Mouse (Mus musculus) embryonic facial prominence, embryonic 14.5 days (tissue): Measurements from ENCODE around the gene Rgs7. TPM values are rescaled to one million over a fixed set of nuclear protein-coding genes. Genes with fewer than 3 reads are reported as not detected.

Experiments used
- ATAC-seq: fragments of 200-750 bp; cut with Nextera tagmentation; 2 replicates; pipeline ENCODE4 v1.8.0; 2017; ENCODE audit warnings: low read depth, moderate number of reproducible peaks, moderate TSS enrichment
- DNase-seq: peaks from one replicate; pipeline ENCODE4 v3.0.0-alpha.2; 2015; ENCODE audit warnings: low spot score
- H3K27ac ChIP-seq: fragments of 300-500 bp; sonication (generic); replicated peaks from 2 replicates; pipeline ENCODE4 v1.5.1; 2014; ENCODE audit warnings: low read depth, mild to moderate bottlenecking, low read length, moderate library complexity
- H3K27me3 ChIP-seq: fragments of 300-500 bp; sonication (generic); replicated peaks from 2 replicates; pipeline ENCODE4 v1.6.1; 2014; ENCODE audit warnings: low read length; ENCODE audit not compliant: control insufficient read depth, insufficient read depth
- H3K36me3 ChIP-seq: fragments of 300-500 bp; sonication (generic); 2 replicates; pipeline ENCODE4 v1.6.1; 2014; ENCODE audit warnings: low read length, mixed read lengths; ENCODE audit not compliant: control insufficient read depth, insufficient read depth
- H3K4me1 ChIP-seq: fragments of 300-500 bp; sonication (generic); 2 replicates; pipeline ENCODE4 v1.6.1; 2014; ENCODE audit warnings: antibody characterized with exemption, low read length; ENCODE audit not compliant: control insufficient read depth, insufficient read depth
- H3K4me2 ChIP-seq: fragments of 300-500 bp; sonication (generic); 2 replicates; pipeline ENCODE4 v1.6.1; 2014; ENCODE audit warnings: low read depth, mild to moderate bottlenecking, low read length, moderate library complexity, mixed read lengths
- H3K4me3 ChIP-seq: fragments of 300-500 bp; sonication (generic); 2 replicates; pipeline ENCODE4 v1.5.1; 2014; ENCODE audit warnings: low read depth, mild to moderate bottlenecking, low read length
- H3K9ac ChIP-seq: fragments of 300-500 bp; sonication (generic); 2 replicates; pipeline ENCODE4 v1.6.1; 2014; ENCODE audit warnings: low read depth, mild to moderate bottlenecking, low read length, moderate library complexity, mixed read lengths
- H3K9me3 ChIP-seq: fragments of 300-500 bp; sonication (generic); 2 replicates; pipeline ENCODE4 v1.6.1; 2016; ENCODE audit warnings: low read length; ENCODE audit not compliant: control insufficient read depth
- WGBS: fragments of 180-500 bp; shearing (Covaris S2); extraction: QIAGEN DNeasy Blood & Tissue Kit; methylation state at CpG from one replicate; pipeline ENCODE4 v1.1.7; 2014; 5-methylcytosine and 5-hydroxymethylcytosine counted together
- polyA plus RNA-seq: library from polyadenylated mRNA; unstranded; fragments of >200 nt; fragmentation: Nextera tagmentation; extraction: Ambion mirVana; gene quantifications from 2 replicates; pipeline ENCODE4 v1.2.1, GENCODE M21; 2014

Rgs7 gene
- polyA plus RNA-seq, 1 experiment from 2014 or later = 2.9 TPM

DNA sequence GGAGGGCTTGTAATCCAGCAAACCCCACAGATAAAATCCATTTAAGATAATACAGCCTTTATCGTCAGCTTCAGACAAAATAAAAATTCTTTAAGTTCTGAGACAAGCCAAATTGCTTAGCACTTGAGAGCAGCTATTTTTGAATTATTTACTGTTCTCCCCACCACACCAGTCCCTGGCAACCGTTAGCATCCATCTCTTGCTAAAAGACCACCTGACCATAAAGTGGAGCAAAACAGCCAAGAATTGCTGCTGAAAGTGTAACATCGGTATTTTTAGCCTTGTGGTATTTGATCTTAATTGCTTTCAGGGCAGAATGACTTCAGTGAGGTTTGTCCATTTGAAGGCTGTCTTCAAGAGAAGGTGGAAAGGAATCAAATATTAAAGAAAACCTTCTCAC lies 237.1 kb downstream of the Rgs7 start:
- WGBS = 48% methylated on average over 3 of the region's 3 CpGs
- Histone ChIP-seq H3K36me3 (no peaks in the 10 kb centered on the region), H3K9ac (no peak overlapping the region)

DNA sequence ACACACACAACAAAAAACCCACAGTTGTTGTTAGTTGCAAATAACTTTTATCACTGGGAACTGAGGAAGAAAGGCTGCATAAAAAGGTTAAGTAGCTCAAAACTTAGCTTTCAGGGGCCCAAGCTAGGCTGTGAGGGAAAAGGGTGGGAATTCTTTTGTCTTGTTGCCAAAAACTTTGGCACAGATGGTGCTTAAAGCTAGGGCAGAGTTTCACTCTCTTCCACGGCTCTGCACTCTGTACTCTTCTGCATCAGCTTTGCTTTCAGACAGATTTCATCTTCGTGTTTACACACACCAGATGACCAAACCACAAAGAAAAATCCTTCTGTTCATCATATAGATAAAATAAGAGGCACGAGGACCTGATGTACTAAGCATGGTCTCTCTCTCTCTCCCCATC lies 237.6 kb downstream of the Rgs7 start:
- Histone ChIP-seq H3K9me3 (no peaks in the 10 kb centered on the region), H3K4me1 (0 out of 2 replicates have a peak, but pooled peaks cover 3% of the 10 kb centered on the region), H3K4me2 (no peak overlapping the region), H3K36me3 (no peaks in the 10 kb centered on the region), H3K4me3 (no peak overlapping the region), H3K9ac (no peak overlapping the region), H3K27me3 (no peaks in the 10 kb centered on the region), H3K27ac (no peak overlapping the region)
- DNase-seq = peak; percentile 24
- WGBS = 44% methylated on average over 3 of the region's 3 CpGs
- no peak for ATAC-seq

More for the DNA sequence above, 237.1 kb downstream of the Rgs7 start:
- no peaks in the 10 kb centered on the region for H3K9me3 ChIP-seq
- no peak overlapping the region for H3K27ac ChIP-seq
- 0 out of 2 replicates have a peak, but pooled peaks cover 3% of the 10 kb centered on the region for H3K4me1 ChIP-seq
- H3K4me3 ChIP-seq = no peak overlapping the region
- no peak for DNase-seq
- H3K4me2 ChIP-seq = no peak overlapping the region
- no peaks in the 10 kb centered on the region for H3K27me3 ChIP-seq
- no peak for ATAC-seq

DNA sequence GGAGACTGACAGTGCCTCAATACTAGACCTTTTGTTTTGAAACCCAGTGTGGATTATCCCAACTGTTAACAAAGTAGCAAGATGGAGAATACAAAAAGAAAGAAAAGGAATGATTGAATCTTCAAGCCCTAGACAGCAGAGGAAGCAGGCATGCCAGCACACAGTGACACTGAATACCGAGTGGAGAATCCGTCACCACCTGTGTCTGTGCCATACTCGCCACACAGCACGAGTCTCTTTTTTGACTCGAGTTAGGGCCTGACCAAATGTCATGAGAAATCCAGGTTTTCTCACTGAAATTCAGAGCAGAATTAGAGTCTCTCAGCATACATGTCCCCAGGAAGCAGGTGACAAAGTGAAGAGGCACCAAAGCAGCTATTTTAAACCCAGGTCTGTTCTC lies 250.2 kb downstream of the Rgs7 start:
- Histone ChIP-seq H3K36me3 (no peaks in the 10 kb centered on the region), H3K4me1 (no peaks in the 10 kb centered on the region), H3K4me3 (no peak overlapping the region), H3K9me3 (no peaks in the 10 kb centered on the region), H3K27ac (no peak overlapping the region), H3K4me2 (no peak overlapping the region), H3K9ac (no peak overlapping the region), H3K27me3 (no peaks in the 10 kb centered on the region)
- WGBS = 71% methylated on average over 5 of the region's 5 CpGs
- ATAC-seq (no peak), DNase-seq (no peak)

- ATAC-seq = no peak
These were observed 252.2 kb downstream of the Rgs7 start for GRCm38 (mm10) chr1:175240137-175240536.

DNA sequence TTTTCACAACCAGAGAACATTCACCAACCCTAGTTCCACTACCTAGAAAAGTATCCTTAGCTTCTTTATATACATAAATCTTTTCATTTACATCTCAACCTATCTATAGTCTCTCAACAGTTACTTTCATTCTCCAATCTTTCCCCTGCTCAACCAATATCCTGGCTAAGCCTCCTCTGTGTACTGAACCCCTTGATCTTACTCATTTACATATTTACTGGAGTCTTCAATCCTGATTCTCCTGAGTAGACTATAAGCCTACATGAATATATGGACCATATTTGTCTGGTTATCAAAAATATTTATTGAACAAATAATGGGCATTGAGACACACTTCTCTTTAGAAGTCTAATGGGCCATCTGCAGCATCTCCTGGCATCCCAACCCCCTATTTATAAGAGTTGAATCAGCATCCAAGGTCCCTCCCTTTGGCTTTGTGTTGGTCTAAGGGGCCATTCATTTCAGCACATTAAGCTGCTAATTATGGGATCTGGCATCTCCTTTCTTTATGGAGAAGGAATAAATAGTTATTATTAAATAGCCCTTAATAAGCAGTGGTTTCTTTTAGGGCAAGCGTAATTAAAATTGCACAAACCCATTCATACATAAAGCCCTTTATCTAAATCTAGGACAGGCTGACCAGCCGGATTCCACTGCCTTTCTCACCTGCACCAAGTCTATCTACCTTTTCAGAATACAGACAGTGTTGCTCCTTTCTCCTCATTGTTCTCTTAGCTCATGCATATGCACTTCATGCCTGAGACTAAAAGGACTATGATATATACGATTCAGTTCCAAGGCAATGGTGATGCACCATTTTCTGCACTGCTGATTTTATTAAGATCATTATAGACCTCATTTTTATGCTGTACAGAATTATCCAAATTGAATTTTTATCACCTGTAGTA lies 270.5 kb downstream of the Rgs7 start:
- no peaks in the 10 kb centered on the region for H3K9me3 ChIP-seq
- WGBS = 86% methylated on average over 3 of the region's 3 CpGs
- no peaks in the 10 kb centered on the region for H3K27me3 ChIP-seq
- H3K4me2 ChIP-seq = no peak overlapping the region
- H3K36me3 ChIP-seq = no peaks in the 10 kb centered on the region
- no peak for ATAC-seq
- H3K9ac ChIP-seq = no peak overlapping the region
- no peaks in the 10 kb centered on the region for H3K4me1 ChIP-seq
- H3K27ac ChIP-seq = no peak overlapping the region
- peak; percentile 3 for DNase-seq
- no peak overlapping the region for H3K4me3 ChIP-seq

More at GRCm38 (mm10) chr1:175240137-175240536, 252.2 kb downstream of the Rgs7 start:
- Histone ChIP-seq H3K36me3 (no peaks in the 10 kb centered on the region), H3K9me3 (no peaks in the 10 kb centered on the region), H3K4me3 (no peak overlapping the region), H3K4me2 (no peak overlapping the region), H3K4me1 (no peaks in the 10 kb centered on the region), H3K9ac (no peak overlapping the region), H3K27me3 (no peaks in the 10 kb centered on the region), H3K27ac (no peak overlapping the region)
- 73% methylated on average over 2 of the region's 2 CpGs for whole genome bisulfite sequencing
- DNase-seq = no peak

DNA sequence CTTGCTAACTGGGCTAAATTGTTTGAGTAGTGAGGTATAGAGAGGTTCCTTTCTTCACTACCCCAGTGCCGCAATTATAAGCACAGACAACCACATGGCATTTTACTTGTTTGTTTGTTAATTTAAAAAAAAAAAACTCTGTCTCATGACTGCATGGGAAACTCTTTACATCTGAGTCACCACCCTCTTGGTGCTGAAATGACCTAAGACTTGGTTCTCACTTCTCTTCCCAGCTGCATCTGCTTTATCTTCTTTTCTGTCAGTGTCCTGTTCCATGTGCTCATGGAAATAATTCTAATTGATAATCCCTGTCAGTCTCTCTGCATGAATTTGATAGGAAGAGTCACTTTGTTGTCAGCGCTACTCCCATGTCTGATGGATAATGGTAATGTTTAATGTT lies 272.7 kb downstream of the Rgs7 start:
- Histone ChIP-seq H3K36me3 (no peaks in the 10 kb centered on the region), H3K4me1 (no peaks in the 10 kb centered on the region), H3K27me3 (no peaks in the 10 kb centered on the region), H3K4me3 (no peak overlapping the region), H3K4me2 (no peak overlapping the region), H3K9me3 (no peaks in the 10 kb centered on the region), H3K27ac (no peak overlapping the region), H3K9ac (no peak overlapping the region)
- 85% methylated on average over 2 of the region's 2 CpGs for WGBS
- DNase-seq (no peak), ATAC-seq (no peak)

DNA sequence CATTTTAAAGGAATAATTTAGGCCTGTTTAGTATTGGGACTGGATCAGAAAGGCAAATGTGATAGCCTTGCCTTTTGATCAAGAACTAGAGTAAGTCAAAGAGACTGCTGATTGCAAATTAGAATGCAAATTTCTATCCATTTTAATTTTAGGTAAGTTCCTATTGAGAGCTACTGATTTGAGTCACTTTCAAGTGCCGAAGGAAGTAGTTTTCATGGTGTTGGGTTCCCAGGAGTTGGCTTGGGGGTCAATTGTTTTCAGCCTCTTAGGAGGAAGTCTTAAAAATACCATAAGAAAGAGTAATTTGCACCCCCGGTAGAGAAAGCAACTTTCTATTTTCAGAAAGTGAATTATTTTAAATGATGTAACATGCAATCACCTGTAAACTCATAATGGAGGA lies 285.3 kb downstream of the Rgs7 start:
- Histone ChIP-seq H3K9me3 (no peaks in the 10 kb centered on the region), H3K9ac (no peak overlapping the region), H3K4me1 (no peaks in the 10 kb centered on the region), H3K27ac (no peak overlapping the region), H3K36me3 (no peaks in the 10 kb centered on the region), H3K27me3 (no peaks in the 10 kb centered on the region), H3K4me2 (no peak overlapping the region), H3K4me3 (no peak overlapping the region)
- 74% methylated on average over 2 of the region's 2 CpGs for WGBS
- no peak for ATAC-seq
- DNase-seq = no peak

DNA sequence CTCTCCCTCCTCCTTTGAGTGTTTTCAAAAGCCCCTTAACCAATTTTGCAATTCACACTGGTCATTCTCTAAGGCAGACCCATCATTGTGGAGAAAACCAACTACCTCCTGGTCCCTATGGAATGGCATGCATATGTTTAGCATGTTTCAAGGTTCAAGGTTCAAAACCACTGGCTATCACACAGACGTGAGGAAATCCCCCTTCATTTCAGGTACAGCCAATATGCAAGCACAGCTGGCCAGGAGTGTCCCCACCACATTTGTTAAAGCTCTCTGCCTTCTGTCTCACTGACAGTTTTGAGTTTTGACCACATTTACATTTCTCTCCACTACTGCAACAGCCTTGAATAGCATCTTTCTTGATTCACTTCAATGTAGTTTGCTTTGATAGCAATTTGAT lies 286.7 kb downstream of the Rgs7 start:
- no peak overlapping the region for H3K9ac ChIP-seq
- WGBS = 48% methylated on average over 1 of the region's 1 CpGs
- no peak for ATAC-seq

GRCm38 (mm10) chr1:175203544-175203943 lies 288.8 kb downstream of the Rgs7 start:
- DNase-seq (no peak), ATAC-seq (no peak)
- WGBS = 61% methylated on average over 1 of the region's 1 CpGs
- Histone ChIP-seq H3K36me3 (no peaks in the 10 kb centered on the region), H3K4me1 (no peaks in the 10 kb centered on the region), H3K27ac (no peak overlapping the region), H3K4me2 (no peak overlapping the region), H3K27me3 (no peaks in the 10 kb centered on the region), H3K9ac (no peak overlapping the region), H3K9me3 (peaks cover 5% of the 10 kb centered on the region; the same call in 1 of the 2 replicates), H3K4me3 (no peak overlapping the region)

More for the DNA sequence above, 286.7 kb downstream of the Rgs7 start:
- no peaks in the 10 kb centered on the region for H3K9me3 ChIP-seq
- no peaks in the 10 kb centered on the region for H3K4me1 ChIP-seq
- no peak overlapping the region for H3K4me3 ChIP-seq
- DNase-seq = no peak
- no peak overlapping the region for H3K4me2 ChIP-seq
- no peak overlapping the region for H3K27ac ChIP-seq
- H3K36me3 ChIP-seq = no peaks in the 10 kb centered on the region
- no peaks in the 10 kb centered on the region for H3K27me3 ChIP-seq
